Mouse (Mus musculus) olfactory bulb, adult 2 months (tissue): ENCODE results near the gene Traf2.

Experiments
- CTCF ChIP-seq: fragments of 200-500 bp; IDR thresholded peaks from 2 replicates; pipeline ENCODE4 v1.5.1; 2012; ENCODE audit warnings: low read depth, mild to moderate bottlenecking, low read length, moderate library complexity; ENCODE audit not compliant: insufficient read depth
- POLR2A ChIP-seq: fragments of 200-500 bp; IDR thresholded peaks from 2 replicates; pipeline ENCODE4 v1.6.1; 2012; ENCODE audit warnings: mild to moderate bottlenecking, low read depth, low read length, moderate library complexity; ENCODE audit not compliant: insufficient read depth

- TF ChIP-seq POLR2A, result peak; percentile 82
- no peak for TF ChIP-seq CTCF
Measured at GRCm38 (mm10) chr2:25500576-25501405, 45.9 kb downstream of the Traf2 start, which contains the start of gene Fbxw5.
